Mouse (Mus musculus): ENCODE measurements around the gene Mdfic.
A peak's percentile ranks its signal among the peaks of the same experiment; 100 is the strongest.
"Not testable (repeated sequence)": the region's sequence is repeated elsewhere in the genome, so short reads cannot be mapped to it uniquely, and the experiment has no call there.

Mdfic gene

GRCm38 (mm10) chr6:15720461-15720817 lies at the start of gene Mdfic:
TSS of gene Mdfic (plus strand) at chr6:15720661.
- DNase-seq: peak; percentile 28

GRCm38 (mm10) chr6:15671364-15671763 lies 49.1 kb upstream of the Mdfic start:
- DNase-seq: no peak

GRCm38 (mm10) chr6:15710080-15710479 lies 10.4 kb upstream of the Mdfic start:
- DNase-seq: no peak

GRCm38 (mm10) chr6:15710706-15711105 lies 9.8 kb upstream of the Mdfic start:
- DNase-seq: no peak

- DNase-seq: no peak
Observed at GRCm38 (mm10) chr6:15712860-15713385, 7.5 kb upstream of the Mdfic start.

- DNase-seq: not testable (repeated sequence)
Observed at GRCm38 (mm10) chr6:15714036-15714435, 6.4 kb upstream of the Mdfic start.

GRCm38 (mm10) chr6:15714996-15715844 lies 5.2 kb upstream of the Mdfic start:
- no peak for DNase-seq

GRCm38 (mm10) chr6:15719919-15720318 lies 542 bp upstream of the Mdfic start:
- DNase-seq: no peak

GRCm38 (mm10) chr6:15720818-15721715 lies 606 bp downstream of the Mdfic start:
- DNase-seq: peak; percentile 42

- DNase-seq: no peak
Observed at GRCm38 (mm10) chr6:15721716-15722031, 1.2 kb downstream of the Mdfic start.

GRCm38 (mm10) chr6:15722631-15723030 lies 2.2 kb downstream of the Mdfic start:
- DNase-seq: not testable (repeated sequence)

- no peak for DNase-seq
Observed at GRCm38 (mm10) chr6:15724304-15724703, 3.8 kb downstream of the Mdfic start.

GRCm38 (mm10) chr6:15726422-15726821 lies 6.0 kb downstream of the Mdfic start:
- DNase-seq: no peak

- DNase-seq: no peak
Observed at GRCm38 (mm10) chr6:15727681-15728410, 7.4 kb downstream of the Mdfic start.

GRCm38 (mm10) chr6:15728844-15729577 lies 8.6 kb downstream of the Mdfic start:
- no peak for DNase-seq

GRCm38 (mm10) chr6:15730258-15730657 lies 9.8 kb downstream of the Mdfic start:
- no peak for DNase-seq

GRCm38 (mm10) chr6:15730666-15731065 lies 10.2 kb downstream of the Mdfic start:
- DNase-seq: no peak

- no peak for DNase-seq
Observed at GRCm38 (mm10) chr6:15731452-15731851, 11.0 kb downstream of the Mdfic start.

GRCm38 (mm10) chr6:15737312-15737911 lies 17.0 kb downstream of the Mdfic start:
- DNase-seq: no peak

- no peak for DNase-seq
Observed at GRCm38 (mm10) chr6:15738331-15738943, 18.0 kb downstream of the Mdfic start.

GRCm38 (mm10) chr6:15739132-15739531 lies 18.7 kb downstream of the Mdfic start:
- no peak for DNase-seq
